Mouse (Mus musculus): ENCODE results near the gene Pde6d.

DNA sequence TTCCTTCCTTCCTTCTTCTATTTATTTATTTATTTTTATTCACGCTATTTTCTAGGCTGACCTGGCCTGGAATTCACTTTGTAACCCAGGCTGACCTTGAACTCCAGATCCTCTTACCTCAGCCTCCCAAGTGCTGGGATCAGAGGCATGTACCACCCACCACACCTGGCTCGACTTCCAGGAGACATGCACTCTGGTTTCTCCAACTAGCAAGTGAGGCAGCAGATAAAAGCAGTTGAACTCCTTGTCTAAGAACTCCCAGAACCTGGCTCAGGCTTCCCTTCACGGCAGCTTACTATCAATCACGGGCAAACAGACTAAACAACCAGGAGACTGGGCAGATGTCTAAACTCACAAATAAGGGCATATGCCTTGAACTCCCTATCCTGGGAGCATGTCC, 81.7 kb downstream of the Pde6d start:
- no peak for TF ChIP-seq CTCF (IDR thresholded peaks at IDR 0.05; ENCODE audit: low read depth, low read length)
- TF ChIP-seq POLR2A (IDR thresholded peaks at IDR 0.05; ENCODE audit: borderline replicate concordance, low read depth, low read length) = no peak
